Mouse (Mus musculus) liver, embryonic 14.5 days (tissue): ENCODE results near the gene Gcc1.

Source experiments
- CTCF ChIP-seq: IDR thresholded peaks from 2 replicates; pipeline ENCODE4 v1.5.1; 2016; ENCODE audit warnings: antibody characterized with exemption, low read depth, control low read depth
- EP300 ChIP-seq: IDR thresholded peaks from 2 replicates; pipeline ENCODE4 v1.6.1; 2016; ENCODE audit warnings: antibody characterized with exemption, low read depth

- TF ChIP-seq CTCF: no peak
- TF ChIP-seq EP300: no peak
These were observed 43.3 kb upstream of the Gcc1 start for GRCm38 (mm10) chr6:28471284-28472035.
